8 mouse cellular contexts compared by ENCODE assay signal in genomic region chr9:86449581-86449980, GRCm38 (mm10). TPM values are rescaled to one million over a fixed set of nuclear protein-coding genes. Genes with fewer than 3 reads are reported as not detected.
DNase-seq lines count a peak whose midpoint lies in the region; ATAC-seq lines count a peak whose summit lies in the region.

No protein-coding gene starts in this region.

- WGBS in limb, embryonic 13.5 days = 6% methylated on average over 11 of the region's 11 CpGs

- H3K27ac ChIP-seq in limb, embryonic 13.5 days = no peak overlapping the region

- H3K27me3 ChIP-seq in limb, embryonic 13.5 days = peaks cover 13% of the 10 kb centered on the region; the same call in 1 of the 2 replicates

- DNase-seq in 3T3-L1 (ENCODE audit: low read depth, low spot score) = peak; percentile 84
- DNase-seq in adrenal gland, adult 8-10 months = peak; percentile 50
- peak; percentile 84 for DNase-seq in embryo, embryonic 9.5 days (ENCODE audit: extremely low spot score)
- DNase-seq in gastrocnemius, postnatal 4 days (ENCODE audit: low spot score in 2 of 2) = peak; percentile 58 to 70
- DNase-seq in kidney, adult 11 months = peak; percentile 54
- DNase-seq in naive thymus-derived CD4-positive, alpha-beta T cell, adult 2 months (ENCODE audit: low read depth) = peak; percentile 75
- DNase-seq in spleen, postnatal 4 days (ENCODE audit: low spot score in 2 of 2) = peak; percentile 66 to 87

- ATAC-seq in limb, embryonic 13.5 days (ENCODE audit: low FRiP score, low read depth) = peak; percentile 78; the same call in 1 of the 2 replicates

- no peak overlapping the region for H3K4me3 ChIP-seq in limb, embryonic 13.5 days

- H3K9me3 ChIP-seq in limb, embryonic 13.5 days = no peaks in the 10 kb centered on the region

- H3K4me1 ChIP-seq in limb, embryonic 13.5 days = peaks cover 10% of the 10 kb centered on the region

- 0 out of 2 replicates have a peak, but pooled peaks cover 2% of the 10 kb centered on the region for H3K36me3 ChIP-seq in limb, embryonic 13.5 days

- no peak overlapping the region for H3K9ac ChIP-seq in limb, embryonic 13.5 days

- peak overlapping the region; percentile 36; the same call in 1 of the 2 replicates for H3K4me2 ChIP-seq in limb, embryonic 13.5 days (replicated peaks)

RNA-seq across cellular contexts. Expression of gene Ube2cbp, which starts 15.2 kb away (rescaled TPM):
- 1 to 10 TPM; 1.9 to 4.2 (median 3.5) TPM for total RNA-seq in adrenal gland, adult 8-10 months (2022)
- total RNA-seq in gastrocnemius, postnatal 4 days (2021) = 1 to 10 TPM; 2.6 to 2.9 TPM
- polyA plus RNA-seq in limb, embryonic 13.5 days (2015; fragmentation: Nextera tagmentation; extraction: Ambion mirVana) = 5.6 and 5.8 TPM in 2 replicates

RNA-seq across cellular contexts. Expression of gene Dop1a, which starts 17.4 kb away (rescaled TPM):
- total RNA-seq in adrenal gland, adult 8-10 months (2022) = 10 to 100 TPM; 24.8 to 43.2 (median 32.0) TPM
- 10 to 100 TPM; 22.2 to 28.0 TPM for total RNA-seq in gastrocnemius, postnatal 4 days (2021)
- 17.1 and 18.6 TPM in 2 replicates for polyA plus RNA-seq in limb, embryonic 13.5 days (2015; fragmentation: Nextera tagmentation; extraction: Ambion mirVana)
